Mouse (Mus musculus): Measurements from ENCODE around the gene Snd1. TPM values are rescaled to one million over a fixed set of nuclear protein-coding genes. Genes with fewer than 3 reads are reported as not detected.
A peak's percentile ranks its signal among the peaks of the same experiment; 100 is the strongest.

Gene Snd1
- polyA plus RNA-seq, 1 experiment from 2014 or later, result 104 TPM

DNA sequence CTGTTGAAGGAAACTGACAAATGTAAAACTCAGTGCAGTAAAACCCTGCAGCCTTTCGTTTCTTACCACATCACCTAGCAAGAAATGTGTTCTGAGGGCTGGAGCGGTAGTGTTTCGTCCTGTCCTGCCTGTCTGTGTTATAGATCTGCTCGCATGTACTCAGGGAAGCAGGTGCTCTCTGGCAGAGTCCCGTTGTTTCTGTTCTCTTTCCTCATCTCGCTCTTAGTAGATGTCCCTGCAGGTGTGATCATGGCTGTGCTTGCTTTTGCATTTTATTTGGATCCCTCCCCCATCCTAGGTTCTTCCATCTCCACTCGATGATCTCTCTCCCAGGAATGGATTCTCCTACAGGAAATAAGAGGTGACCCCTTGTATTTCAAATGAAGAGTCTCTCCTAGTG is 80.5 kb downstream of the Snd1 start:
- peaks cover 18% of the 10 kb centered on the region for H3K4me1 ChIP-seq
- no peak overlapping the region for H3K27ac ChIP-seq
- no peak overlapping the region for H3K4me3 ChIP-seq (replicated peaks)
- no peak for ATAC-seq (ENCODE audit: low FRiP score)
- no peak overlapping the region for H3K9ac ChIP-seq
- 92% methylated on average over 7 of the region's 7 CpGs for WGBS
- H3K36me3 ChIP-seq (replicated peaks), result no peaks in the 10 kb centered on the region; the same call in 1 of the 2 replicates
- no peaks in the 10 kb centered on the region for H3K27me3 ChIP-seq
- H3K9me3 ChIP-seq, result no peaks in the 10 kb centered on the region
- no peak overlapping the region for H3K4me2 ChIP-seq

DNA sequence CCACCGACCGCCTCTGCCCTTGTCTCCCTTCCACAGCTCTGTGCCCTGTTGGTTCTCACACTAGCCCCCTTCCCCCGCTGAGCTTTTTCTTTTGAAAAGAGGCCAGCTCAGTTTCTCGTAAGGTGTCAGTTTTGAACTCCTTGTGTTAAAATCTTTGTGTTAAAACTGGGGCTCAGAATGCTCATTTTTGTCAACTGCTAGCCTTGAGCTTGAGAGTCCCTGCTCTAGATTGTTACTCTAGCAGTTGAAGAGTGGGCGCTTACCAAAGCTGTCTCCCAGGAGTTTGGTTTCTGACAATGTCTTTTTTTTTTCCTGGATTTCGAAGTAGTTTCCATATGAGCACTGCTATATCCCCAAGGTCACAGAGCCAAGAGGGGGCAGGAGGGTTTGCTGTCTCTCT is 82.8 kb downstream of the Snd1 start:
- no peak for ATAC-seq (ENCODE audit: low FRiP score)
- WGBS, result 55% methylated on average over 6 of the region's 6 CpGs
- H3K4me2 ChIP-seq, result no peak overlapping the region
- peaks cover 14% of the 10 kb centered on the region for H3K4me1 ChIP-seq
- no peak overlapping the region for H3K4me3 ChIP-seq (replicated peaks)
- H3K27ac ChIP-seq, result no peak overlapping the region
- no peaks in the 10 kb centered on the region for H3K9me3 ChIP-seq
- H3K36me3 ChIP-seq (replicated peaks), result no peaks in the 10 kb centered on the region; the same call in 1 of the 2 replicates
- no peak overlapping the region for H3K9ac ChIP-seq
- no peaks in the 10 kb centered on the region for H3K27me3 ChIP-seq

DNA sequence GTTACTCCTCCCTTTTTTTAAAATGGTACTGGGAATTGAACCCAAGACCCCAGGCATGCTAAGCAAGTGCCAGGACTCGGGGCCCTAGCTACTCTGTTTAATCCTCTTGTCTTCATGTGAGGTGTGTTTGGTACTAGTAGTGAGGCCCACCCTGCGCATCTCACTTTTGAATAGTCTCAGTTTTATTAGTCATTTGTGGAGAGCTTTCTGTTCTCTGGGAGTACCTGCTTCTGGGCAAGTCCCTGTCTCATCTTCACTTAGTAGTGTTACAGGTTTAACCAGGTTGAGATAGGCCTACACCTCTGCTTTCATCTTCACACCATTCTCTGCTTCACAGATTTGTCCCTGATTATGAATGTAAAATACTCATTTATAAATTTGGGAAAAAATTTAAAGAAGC is 84.5 kb downstream of the Snd1 start:
- no peak for ATAC-seq (ENCODE audit: low FRiP score)
- no peaks in the 10 kb centered on the region; the same call in 1 of the 2 replicates for H3K36me3 ChIP-seq (replicated peaks)
- H3K27me3 ChIP-seq, result no peaks in the 10 kb centered on the region
- H3K27ac ChIP-seq, result no peak overlapping the region
- no peak overlapping the region for H3K9ac ChIP-seq
- H3K9me3 ChIP-seq, result no peaks in the 10 kb centered on the region
- H3K4me3 ChIP-seq (replicated peaks), result no peak overlapping the region
- peaks cover 14% of the 10 kb centered on the region for H3K4me1 ChIP-seq
- H3K4me2 ChIP-seq, result no peak overlapping the region
- WGBS, result 79% methylated on average over 2 of the region's 2 CpGs

DNA sequence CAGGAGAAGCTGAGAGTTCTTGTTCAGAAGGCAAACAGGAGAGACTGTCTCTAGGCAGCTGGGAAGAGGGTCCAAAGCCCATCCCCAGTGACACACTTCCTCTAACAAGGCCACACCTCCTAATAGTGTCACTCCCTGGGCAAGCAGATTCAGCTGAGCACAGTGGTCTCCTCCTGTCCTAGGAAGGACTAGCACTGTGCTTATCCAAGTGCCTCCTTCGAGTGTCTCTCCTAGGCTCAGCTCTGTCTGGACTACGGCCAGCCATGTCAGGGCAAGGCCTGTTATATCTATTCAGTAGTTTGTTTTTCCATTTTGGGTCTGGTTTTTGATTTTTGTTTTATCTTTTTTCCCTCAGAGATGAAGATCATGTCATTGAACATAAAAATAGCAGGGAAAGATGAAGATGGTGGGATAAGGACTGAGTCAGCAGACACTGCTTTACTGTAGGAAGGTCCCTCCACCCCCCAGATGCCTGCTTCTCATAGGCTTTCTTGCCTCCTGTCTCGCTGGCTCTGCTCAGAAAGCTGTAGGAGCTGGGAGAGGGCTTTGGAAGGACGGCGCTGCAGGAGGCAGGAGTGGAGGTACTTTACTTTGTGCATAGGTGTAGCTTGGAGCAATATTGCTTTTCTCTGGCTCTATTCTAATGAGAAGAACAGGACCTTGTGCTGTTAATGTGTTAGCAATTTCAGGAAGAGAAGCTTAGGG is 86.5 kb downstream of the Snd1 start:
- H3K4me2 ChIP-seq, result no peak overlapping the region
- no peaks in the 10 kb centered on the region; the same call in 1 of the 2 replicates for H3K36me3 ChIP-seq (replicated peaks)
- H3K27me3 ChIP-seq, result no peaks in the 10 kb centered on the region
- H3K9ac ChIP-seq, result no peak overlapping the region
- peaks cover 14% of the 10 kb centered on the region for H3K4me1 ChIP-seq
- 89% methylated on average over 5 of the region's 5 CpGs for WGBS
- no peaks in the 10 kb centered on the region for H3K9me3 ChIP-seq
- H3K27ac ChIP-seq, result no peak overlapping the region
- ATAC-seq (ENCODE audit: low FRiP score), result no peak
- H3K4me3 ChIP-seq (replicated peaks), result no peak overlapping the region

DNA sequence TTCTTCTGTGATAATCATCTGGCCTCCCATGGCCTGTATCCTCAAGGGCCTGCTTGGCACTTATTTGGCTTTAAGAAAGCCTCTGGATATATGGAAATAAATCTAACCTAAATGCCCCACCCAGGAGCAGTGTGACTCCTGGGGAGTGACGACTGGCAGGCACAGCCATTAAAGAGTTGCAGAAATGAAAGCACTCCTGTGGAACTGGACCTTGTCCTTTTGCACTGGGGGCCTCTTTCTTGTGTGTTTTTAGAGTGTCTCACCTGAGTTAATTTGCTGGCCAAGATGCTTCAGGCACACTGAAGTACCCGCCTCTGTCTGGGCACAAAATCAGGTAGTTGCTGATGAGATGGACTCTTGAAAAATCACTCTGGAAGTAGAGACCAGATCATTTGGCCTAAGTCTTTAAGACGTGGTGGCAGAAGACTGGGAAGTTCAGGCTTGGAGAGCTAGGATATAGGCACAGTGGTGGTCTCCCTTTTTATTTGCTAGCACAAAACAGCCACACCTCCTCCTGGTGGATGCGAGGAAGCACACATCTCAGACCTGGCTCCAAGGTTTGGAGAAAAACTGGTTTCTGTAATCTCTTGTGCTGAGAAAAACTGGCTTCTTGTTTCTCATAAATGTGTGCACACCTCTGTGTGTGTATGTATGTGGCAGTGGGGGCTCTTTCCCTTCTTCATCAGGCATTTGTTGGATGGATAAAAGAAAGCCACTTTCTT is 87.5 kb downstream of the Snd1 start:
- Histone ChIP-seq H3K36me3 (replicated peaks) (no peaks in the 10 kb centered on the region; the same call in 1 of the 2 replicates), H3K27me3 (no peaks in the 10 kb centered on the region), H3K4me3 (replicated peaks) (no peak overlapping the region), H3K27ac (no peak overlapping the region), H3K4me1 (peaks cover 10% of the 10 kb centered on the region), H3K4me2 (no peak overlapping the region), H3K9ac (no peak overlapping the region), H3K9me3 (no peaks in the 10 kb centered on the region)
- no peak for ATAC-seq (ENCODE audit: low FRiP score)
- 76% methylated on average over 4 of the region's 4 CpGs for WGBS

DNA sequence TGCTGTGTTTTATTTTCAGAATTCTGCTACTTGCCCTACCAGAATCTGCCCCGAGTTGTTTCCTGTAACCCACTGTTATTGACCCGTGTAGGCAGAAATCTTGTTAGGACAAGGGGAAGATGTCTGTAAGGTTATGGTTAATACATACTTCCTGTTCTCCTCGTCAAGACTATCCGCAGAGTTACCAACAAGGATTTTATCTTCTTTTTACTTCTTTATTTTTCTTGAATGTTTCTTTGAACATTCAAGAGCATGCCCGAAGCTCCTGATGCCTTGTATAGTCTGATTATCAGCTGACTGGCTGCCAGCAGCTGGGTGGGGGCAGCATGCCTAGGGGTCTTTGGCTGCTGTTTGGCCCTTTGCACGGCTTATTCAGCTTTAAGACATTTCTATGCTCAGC is 93.0 kb downstream of the Snd1 start:
- Histone ChIP-seq H3K4me1 (peaks cover 17% of the 10 kb centered on the region), H3K9me3 (no peaks in the 10 kb centered on the region), H3K9ac (no peak overlapping the region), H3K27ac (no peak overlapping the region), H3K27me3 (no peaks in the 10 kb centered on the region), H3K36me3 (replicated peaks) (no peaks in the 10 kb centered on the region), H3K4me3 (replicated peaks) (no peak overlapping the region), H3K4me2 (no peak overlapping the region)
- ATAC-seq (ENCODE audit: low FRiP score), result no peak
- WGBS, result 84% methylated on average over 6 of the region's 6 CpGs

DNA sequence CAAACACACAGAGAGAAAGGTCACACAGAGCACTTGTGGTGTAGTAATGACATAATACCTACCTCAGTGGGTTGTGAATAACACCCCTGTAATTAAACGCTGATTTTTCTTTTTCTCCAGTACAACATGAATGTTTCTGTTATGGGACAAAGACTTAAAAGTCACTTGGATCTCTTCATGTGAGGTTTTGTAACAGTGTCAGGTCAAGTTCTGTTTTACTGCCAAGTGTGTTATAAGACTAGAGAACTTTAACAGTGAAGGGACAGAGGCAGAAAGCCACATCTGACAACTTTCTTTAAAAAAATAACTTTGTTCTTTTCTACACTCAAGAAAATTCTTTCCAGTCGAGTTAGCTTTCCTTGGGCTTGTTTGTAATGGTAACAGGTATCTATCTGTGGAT is 97.0 kb downstream of the Snd1 start:
- no peak overlapping the region for H3K4me3 ChIP-seq (replicated peaks)
- no peak overlapping the region for H3K4me2 ChIP-seq
- H3K4me1 ChIP-seq, result peaks cover 35% of the 10 kb centered on the region
- no peaks in the 10 kb centered on the region for H3K27me3 ChIP-seq
- H3K9ac ChIP-seq, result no peak overlapping the region
- no peak for ATAC-seq (ENCODE audit: low FRiP score)
- no peak overlapping the region for H3K27ac ChIP-seq
- 84% methylated on average over 2 of the region's 2 CpGs for WGBS
- H3K9me3 ChIP-seq, result no peaks in the 10 kb centered on the region
- no peaks in the 10 kb centered on the region for H3K36me3 ChIP-seq (replicated peaks)

DNA sequence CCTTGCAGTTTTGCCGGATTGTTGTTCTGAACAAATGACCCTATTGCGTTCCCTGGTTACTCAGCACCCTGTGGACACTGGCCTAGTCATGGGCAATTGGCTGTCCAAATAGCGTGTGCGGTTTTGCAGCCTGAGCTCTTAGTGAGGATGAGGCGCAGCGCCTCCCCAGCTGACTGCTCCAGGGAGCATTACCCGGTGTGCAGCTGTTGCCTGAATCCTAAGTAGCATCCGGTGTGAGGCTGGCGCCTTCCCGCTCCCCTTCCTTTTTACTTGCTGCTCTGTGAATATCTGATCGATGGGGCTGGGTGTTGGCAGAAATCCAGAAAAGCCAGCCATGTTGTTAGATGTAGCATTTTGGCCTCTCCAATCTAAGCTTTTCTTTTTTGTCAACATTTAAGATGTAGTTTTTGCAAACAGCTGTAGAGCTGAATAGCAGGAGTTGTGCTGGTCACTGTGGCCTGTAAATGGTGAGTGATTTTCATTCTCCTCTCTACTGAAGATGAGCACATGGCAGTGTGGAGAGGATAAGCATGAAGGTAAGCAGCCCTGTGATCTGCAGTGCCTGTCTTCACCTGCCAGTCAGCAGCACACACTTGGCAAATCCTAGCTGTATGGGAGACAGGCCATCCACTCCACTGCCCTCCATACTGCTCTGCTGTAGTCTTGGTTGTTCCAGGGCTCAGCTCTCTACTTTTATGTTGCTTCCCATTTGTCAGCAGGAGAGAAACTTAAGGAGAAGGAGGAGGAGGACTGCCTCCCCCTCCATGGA is 98.2 kb downstream of the Snd1 start:
- Histone ChIP-seq H3K27ac (0 out of 2 replicates have a peak overlapping the region, but pooled peaks have one; percentile 10), H3K4me3 (replicated peaks) (no peak overlapping the region)
- WGBS, result 53% methylated on average over 11 of the region's 11 CpGs

DNA sequence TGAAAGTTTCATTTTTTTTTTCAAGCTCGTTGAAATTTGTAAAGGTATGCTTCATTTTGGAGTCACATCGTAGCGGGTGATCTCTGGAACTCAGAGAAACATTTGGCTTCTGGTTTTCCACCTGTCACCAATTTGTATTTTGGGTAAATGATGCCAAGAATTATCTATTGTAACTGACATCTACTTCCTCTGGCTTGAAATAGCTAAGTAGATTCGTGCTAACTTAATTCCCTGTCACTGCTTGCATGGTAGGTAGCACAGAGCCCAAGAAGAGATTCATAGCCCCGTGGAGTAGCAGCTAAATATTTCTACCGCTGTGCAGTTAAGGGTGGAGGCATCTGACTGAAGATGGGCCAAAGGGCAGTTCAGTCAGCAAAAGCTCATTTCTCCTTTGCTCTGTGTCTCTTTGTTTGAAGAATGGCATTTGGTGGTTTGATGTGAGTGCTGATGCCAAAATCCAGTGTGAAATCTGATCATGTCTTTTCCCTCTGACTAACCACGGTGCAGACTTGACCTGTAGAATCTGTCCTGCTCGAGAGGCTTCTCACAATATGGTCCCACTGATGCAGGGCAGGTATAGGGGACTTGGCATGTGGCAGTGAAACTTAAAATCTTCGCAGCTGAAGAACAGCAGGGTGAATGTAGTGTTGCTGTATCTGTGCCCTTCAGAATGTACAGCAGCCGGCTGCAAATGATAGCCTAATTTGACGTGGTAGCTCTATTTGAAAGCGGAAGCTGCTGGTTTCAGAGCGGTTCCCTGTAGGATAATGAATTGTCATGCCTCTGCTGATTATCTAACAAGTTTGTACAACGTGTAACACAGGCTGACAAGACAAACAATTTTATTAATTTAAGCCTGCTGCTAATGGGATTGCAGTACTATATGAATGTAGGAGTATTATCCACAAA is 101.7 kb downstream of the Snd1 start:
- Histone ChIP-seq H3K27ac (no peak overlapping the region), H3K9ac (no peak overlapping the region), H3K4me3 (replicated peaks) (no peak overlapping the region), H3K9me3 (no peaks in the 10 kb centered on the region), H3K36me3 (replicated peaks) (no peaks in the 10 kb centered on the region), H3K4me1 (peaks cover 25% of the 10 kb centered on the region), H3K4me2 (no peak overlapping the region), H3K27me3 (no peaks in the 10 kb centered on the region)
- 79% methylated on average over 14 of the region's 14 CpGs for WGBS
- ATAC-seq (ENCODE audit: low FRiP score), result no peak

More for the DNA sequence above, 98.2 kb downstream of the Snd1 start:
- Histone ChIP-seq H3K4me2 (no peak overlapping the region), H3K9me3 (no peaks in the 10 kb centered on the region), H3K27me3 (no peaks in the 10 kb centered on the region), H3K4me1 (peaks cover 31% of the 10 kb centered on the region), H3K36me3 (replicated peaks) (no peaks in the 10 kb centered on the region), H3K9ac (0 out of 2 replicates have a peak overlapping the region, but pooled peaks have one; percentile 4)
- ATAC-seq (ENCODE audit: low FRiP score), result peak; percentile 77

DNA sequence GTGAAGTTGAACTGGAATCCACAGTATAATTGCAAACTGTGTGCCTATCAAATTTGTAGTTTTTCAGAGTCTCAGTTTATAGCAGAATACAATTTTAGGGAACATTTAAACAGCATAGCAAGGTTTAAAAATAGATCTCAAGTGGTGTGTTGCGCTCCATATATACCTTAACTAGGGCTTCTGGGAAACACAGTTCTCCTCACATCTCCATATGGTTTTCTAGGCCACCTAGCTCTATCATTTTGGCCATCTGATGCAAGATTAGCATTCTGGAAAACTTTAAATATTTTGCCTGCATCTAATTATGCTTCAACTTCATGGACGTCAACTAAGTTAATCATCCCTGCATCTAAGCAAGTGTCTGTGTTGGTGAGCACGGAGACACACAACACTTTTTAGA is 107.9 kb downstream of the Snd1 start:
- Histone ChIP-seq H3K27ac (no peak overlapping the region), H3K36me3 (replicated peaks) (no peaks in the 10 kb centered on the region), H3K9me3 (no peaks in the 10 kb centered on the region), H3K4me2 (no peak overlapping the region), H3K4me3 (replicated peaks) (no peak overlapping the region), H3K4me1 (no peaks in the 10 kb centered on the region), H3K9ac (no peak overlapping the region), H3K27me3 (no peaks in the 10 kb centered on the region)
- no peak for ATAC-seq (ENCODE audit: low FRiP score)
- WGBS, result 95% methylated on average over 3 of the region's 3 CpGs

DNA sequence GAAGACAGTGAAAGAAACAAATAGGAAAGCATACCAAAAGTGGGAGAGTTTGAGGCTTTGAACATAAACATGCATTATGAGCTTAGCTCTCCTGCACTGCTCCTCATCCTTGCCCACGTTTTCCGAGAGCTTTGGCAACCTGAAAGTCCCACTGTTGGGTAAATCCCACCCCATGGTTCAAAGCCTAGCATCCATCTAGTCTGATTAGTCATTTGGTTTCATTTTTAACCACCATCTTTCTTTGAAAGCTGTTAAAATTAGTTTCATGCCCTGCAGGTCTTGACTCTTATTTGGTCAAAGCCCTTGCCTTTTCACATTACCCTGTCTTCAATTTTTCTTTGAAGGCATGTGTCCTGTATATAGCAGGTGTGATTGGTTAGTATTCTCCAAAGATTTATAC is 108.5 kb downstream of the Snd1 start:
- Histone ChIP-seq H3K4me2 (no peak overlapping the region), H3K4me3 (replicated peaks) (no peak overlapping the region), H3K9ac (no peak overlapping the region), H3K27me3 (no peaks in the 10 kb centered on the region), H3K4me1 (peaks cover 4% of the 10 kb centered on the region; the same call in 1 of the 2 replicates), H3K36me3 (replicated peaks) (no peaks in the 10 kb centered on the region), H3K27ac (no peak overlapping the region), H3K9me3 (no peaks in the 10 kb centered on the region)
- no peak for ATAC-seq (ENCODE audit: low FRiP score)
- WGBS, result 87% methylated on average over 2 of the region's 2 CpGs

All from forebrain, embryonic 12.5 days (tissue).